Mouse (Mus musculus): Measurements from ENCODE around the gene Rps13.

DNA sequence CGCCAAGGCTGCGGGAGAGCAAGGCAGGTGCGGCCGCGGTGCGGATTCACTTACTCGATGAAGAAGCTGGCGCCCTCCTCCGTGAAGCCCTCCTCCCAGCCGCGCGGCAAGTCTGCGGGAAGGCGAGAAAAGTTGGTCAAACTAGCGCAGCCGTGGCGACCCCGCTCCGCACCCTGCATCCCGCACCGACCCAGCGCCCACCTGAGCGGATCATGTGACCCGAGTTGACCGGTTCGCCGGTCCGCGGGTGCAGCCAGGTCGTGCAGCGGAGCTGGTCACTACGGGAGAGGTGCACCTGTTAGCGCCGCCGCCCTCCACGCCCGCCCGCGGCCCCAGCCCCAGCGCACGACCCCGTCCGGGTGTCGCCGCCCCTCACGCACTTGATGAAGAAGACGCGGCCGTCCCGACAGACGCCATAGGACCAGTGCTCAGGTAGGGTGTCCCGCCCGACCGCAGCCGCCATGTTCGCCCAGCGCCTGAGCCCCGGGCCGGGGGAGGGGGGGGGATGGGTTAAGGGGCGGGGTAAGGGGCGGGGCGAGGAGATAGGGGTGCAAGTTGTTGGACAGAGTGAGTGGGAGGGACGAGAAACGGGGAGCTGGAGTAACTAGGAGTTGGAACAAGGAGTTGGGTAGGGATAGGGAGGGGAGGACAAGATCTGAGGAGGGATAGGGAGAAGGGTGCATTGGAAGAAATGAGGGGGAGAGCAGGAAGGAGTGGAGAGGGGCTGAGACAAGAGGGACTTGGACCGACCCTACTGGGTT is 25.9 kb downstream of the Rps13 start, which contains the start of gene Plekha7:
- no peak for TF ChIP-seq CTCF (IDR thresholded peaks at IDR 0.05)
- no peak for TF ChIP-seq EP300 (IDR thresholded peaks at IDR 0.05)

Data from lung, postnatal 0 days (tissue).